Mouse (Mus musculus) cortical plate, adult 2 months (tissue): ENCODE measurements around the gene Dyx1c1.

ENCODE experiments used
- CTCF ChIP-seq: fragments of 200-500 bp; IDR thresholded peaks from 2 replicates; pipeline ENCODE4 v1.5.1; 2011; ENCODE audit warnings: mild to moderate bottlenecking, control low read depth, low read length; ENCODE audit not compliant: insufficient read depth; ENCODE audit errors: extremely low read depth
- POLR2A ChIP-seq: fragments of 200-500 bp; IDR thresholded peaks from 2 replicates; pipeline ENCODE4 v1.6.1; 2011; ENCODE audit warnings: mild to moderate bottlenecking, low read length, control low read depth; ENCODE audit not compliant: insufficient read depth; ENCODE audit errors: extremely low read depth

GRCm38 (mm10) chr9:72936301-72936700 is 22.3 kb upstream of the Dyx1c1 start:
- no peak for TF ChIP-seq POLR2A
- TF ChIP-seq CTCF = no peak
